Mouse (Mus musculus): ENCODE measurements around the gene Etl4. TPM values are rescaled to one million over a fixed set of nuclear protein-coding genes. Genes with fewer than 3 reads are reported as not detected.

The Etl4 gene
- polyA plus RNA-seq, 1 experiment from 2014 or later, result 12.4 TPM

GRCm38 (mm10) chr2:19910781-19911175, 1.2 kb downstream of the Etl4 start:
- Histone ChIP-seq H3K27ac (replicated peaks) (no peak overlapping the region), H3K9me3 (ENCODE audit: control insufficient read depth, low read length) (no peaks in the 10 kb centered on the region), H3K4me1 (replicated peaks; ENCODE audit: control insufficient read depth, insufficient read depth) (no peaks in the 10 kb centered on the region), H3K36me3 (ENCODE audit: control insufficient read depth, insufficient read depth, low read length) (no peaks in the 10 kb centered on the region), H3K4me2 (replicated peaks; ENCODE audit: low read depth) (no peak overlapping the region), H3K9ac (ENCODE audit: low read length) (no peak overlapping the region), H3K4me3 (ENCODE audit: low read depth, low read length) (no peak overlapping the region), H3K27me3 (ENCODE audit: control insufficient read depth, insufficient read depth, low read length) (no peaks in the 10 kb centered on the region)
- ATAC-seq (ENCODE audit: low FRiP score, low TSS enrichment) (no peak), DNase-seq (ENCODE audit: low spot score) (no peak)
- no peak for TF ChIP-seq EP300 (optimal IDR thresholded peaks at IDR 0.05)
- WGBS, result 3% methylated on average over 8 of the region's 8 CpGs

GRCm38 (mm10) chr2:19919190-19919589, 9.6 kb downstream of the Etl4 start:
- Histone ChIP-seq H3K4me2 (replicated peaks; ENCODE audit: low read depth) (no peak overlapping the region), H3K27ac (replicated peaks) (no peak overlapping the region), H3K9me3 (ENCODE audit: control insufficient read depth, low read length) (no peaks in the 10 kb centered on the region), H3K9ac (ENCODE audit: low read length) (no peak overlapping the region), H3K4me3 (ENCODE audit: low read depth, low read length) (no peak overlapping the region), H3K36me3 (ENCODE audit: control insufficient read depth, insufficient read depth, low read length) (no peaks in the 10 kb centered on the region), H3K27me3 (ENCODE audit: control insufficient read depth, insufficient read depth, low read length) (no peaks in the 10 kb centered on the region), H3K4me1 (replicated peaks; ENCODE audit: control insufficient read depth, insufficient read depth) (no peaks in the 10 kb centered on the region)
- ATAC-seq (ENCODE audit: low FRiP score, low TSS enrichment), result no peak
- peak; percentile 67 for DNase-seq (ENCODE audit: low spot score)
- peak; percentile 85 for TF ChIP-seq CTCF (IDR thresholded peaks at IDR 0.05; ENCODE audit: low read depth)
- TF ChIP-seq EP300 (optimal IDR thresholded peaks at IDR 0.05), result no peak
- 25% methylated on average over 6 of the region's 6 CpGs for WGBS

GRCm38 (mm10) chr2:19930009-19930408, 20.4 kb downstream of the Etl4 start:
- H3K4me2 ChIP-seq (replicated peaks; ENCODE audit: low read depth), result no peak overlapping the region
- no peaks in the 10 kb centered on the region for H3K36me3 ChIP-seq (ENCODE audit: control insufficient read depth, insufficient read depth, low read length)
- TF ChIP-seq EP300 (optimal IDR thresholded peaks at IDR 0.05) (no peak), CTCF (IDR thresholded peaks at IDR 0.05; ENCODE audit: low read depth) (no peak)
- H3K27me3 ChIP-seq (ENCODE audit: control insufficient read depth, insufficient read depth, low read length), result no peaks in the 10 kb centered on the region
- H3K4me3 ChIP-seq (ENCODE audit: low read depth, low read length), result no peak overlapping the region
- H3K9ac ChIP-seq (ENCODE audit: low read length), result no peak overlapping the region
- no peak overlapping the region for H3K27ac ChIP-seq (replicated peaks)
- H3K4me1 ChIP-seq (replicated peaks; ENCODE audit: control insufficient read depth, insufficient read depth), result no peaks in the 10 kb centered on the region
- H3K9me3 ChIP-seq (ENCODE audit: control insufficient read depth, low read length), result no peaks in the 10 kb centered on the region
- 68% methylated on average over 1 of the region's 1 CpGs for WGBS
- ATAC-seq (ENCODE audit: low FRiP score, low TSS enrichment) (no peak), DNase-seq (ENCODE audit: low spot score) (no peak)

- DNase-seq (ENCODE audit: low spot score), result no peak
- 93% methylated on average over 1 of the region's 1 CpGs for WGBS
- H3K27ac ChIP-seq (replicated peaks), result no peak overlapping the region
- no peaks in the 10 kb centered on the region for H3K4me1 ChIP-seq (replicated peaks; ENCODE audit: control insufficient read depth, insufficient read depth)
- H3K9ac ChIP-seq (ENCODE audit: low read length), result no peak overlapping the region
- no peak overlapping the region for H3K4me3 ChIP-seq (ENCODE audit: low read depth, low read length)
- H3K36me3 ChIP-seq (ENCODE audit: control insufficient read depth, insufficient read depth, low read length), result no peaks in the 10 kb centered on the region
- ATAC-seq (ENCODE audit: low FRiP score, low TSS enrichment), result no peak
- H3K27me3 ChIP-seq (ENCODE audit: control insufficient read depth, insufficient read depth, low read length), result no peaks in the 10 kb centered on the region
- TF ChIP-seq EP300 (optimal IDR thresholded peaks at IDR 0.05) (no peak), CTCF (IDR thresholded peaks at IDR 0.05; ENCODE audit: low read depth) (no peak)
- H3K4me2 ChIP-seq (replicated peaks; ENCODE audit: low read depth), result no peak overlapping the region
- no peaks in the 10 kb centered on the region for H3K9me3 ChIP-seq (ENCODE audit: control insufficient read depth, low read length)
Observed at GRCm38 (mm10) chr2:19933836-19934235, 24.3 kb downstream of the Etl4 start.

GRCm38 (mm10) chr2:19945205-19945604, 35.6 kb downstream of the Etl4 start:
- H3K27ac ChIP-seq (replicated peaks), result no peak overlapping the region
- H3K36me3 ChIP-seq (ENCODE audit: control insufficient read depth, insufficient read depth, low read length), result no peaks in the 10 kb centered on the region
- no peak overlapping the region for H3K9ac ChIP-seq (ENCODE audit: low read length)
- 86% methylated on average over 6 of the region's 6 CpGs for WGBS
- TF ChIP-seq EP300 (optimal IDR thresholded peaks at IDR 0.05) (no peak), CTCF (IDR thresholded peaks at IDR 0.05; ENCODE audit: low read depth) (no peak)
- no peak overlapping the region for H3K4me3 ChIP-seq (ENCODE audit: low read depth, low read length)
- no peaks in the 10 kb centered on the region for H3K27me3 ChIP-seq (ENCODE audit: control insufficient read depth, insufficient read depth, low read length)
- no peak for ATAC-seq (ENCODE audit: low FRiP score, low TSS enrichment)
- no peaks in the 10 kb centered on the region for H3K4me1 ChIP-seq (replicated peaks; ENCODE audit: control insufficient read depth, insufficient read depth)
- H3K4me2 ChIP-seq (replicated peaks; ENCODE audit: low read depth), result no peak overlapping the region
- DNase-seq (ENCODE audit: low spot score), result no peak
- no peaks in the 10 kb centered on the region for H3K9me3 ChIP-seq (ENCODE audit: control insufficient read depth, low read length)

- TF ChIP-seq CTCF (IDR thresholded peaks at IDR 0.05; ENCODE audit: low read depth), result no peak
- no peak for TF ChIP-seq EP300 (optimal IDR thresholded peaks at IDR 0.05)
- H3K4me2 ChIP-seq (replicated peaks; ENCODE audit: low read depth), result no peak overlapping the region
- no peak overlapping the region for H3K4me3 ChIP-seq (ENCODE audit: low read depth, low read length)
- WGBS, result 63% methylated on average over 2 of the region's 2 CpGs
- no peaks in the 10 kb centered on the region for H3K4me1 ChIP-seq (replicated peaks; ENCODE audit: control insufficient read depth, insufficient read depth)
- no peak for ATAC-seq (ENCODE audit: low FRiP score, low TSS enrichment)
- H3K27me3 ChIP-seq (ENCODE audit: control insufficient read depth, insufficient read depth, low read length), result no peaks in the 10 kb centered on the region
- no peak overlapping the region for H3K9ac ChIP-seq (ENCODE audit: low read length)
- H3K36me3 ChIP-seq (ENCODE audit: control insufficient read depth, insufficient read depth, low read length), result no peaks in the 10 kb centered on the region
- H3K9me3 ChIP-seq (ENCODE audit: control insufficient read depth, low read length), result no peaks in the 10 kb centered on the region
- no peak overlapping the region for H3K27ac ChIP-seq (replicated peaks)
- DNase-seq (ENCODE audit: low spot score), result no peak
Observed at GRCm38 (mm10) chr2:19953028-19953427, 43.4 kb downstream of the Etl4 start.
